Mouse (Mus musculus) myocyte (in vitro differentiated cells): ENCODE results near the gene Phactr2. TPM values are rescaled to one million over a fixed set of nuclear protein-coding genes. Genes with fewer than 3 reads are reported as not detected.

Experiments used
- H3K27me3 ChIP-seq: one replicate; pipeline ENCODE4 v1.6.1; 2011; ENCODE audit not compliant: control insufficient read depth, insufficient read depth, insufficient read length
- H3K36me3 ChIP-seq: one replicate; pipeline ENCODE4 v1.6.1; 2011; ENCODE audit not compliant: control insufficient read depth, insufficient read depth
- H3K4me2 ChIP-seq: one replicate; pipeline ENCODE4 v1.6.1; 2011; ENCODE audit warnings: low read depth, control low read depth
- H3K4me3 ChIP-seq: one replicate; pipeline ENCODE4 v1.5.1; 2011; ENCODE audit warnings: mild to moderate bottlenecking, control low read depth, moderate library complexity
- H3K79me2 ChIP-seq: one replicate; pipeline ENCODE4 v1.6.1; 2011; ENCODE audit not compliant: control insufficient read depth, insufficient read depth
- H3ac ChIP-seq: one replicate; pipeline ENCODE4 v1.6.1; 2011; ENCODE audit not compliant: control insufficient read depth, insufficient read length
- CEBPB ChIP-seq: IDR thresholded peaks from 2 replicates; pipeline ENCODE4 v1.6.1; 2011; ENCODE audit warnings: mild to moderate bottlenecking, moderate library complexity; ENCODE audit not compliant: poor library complexity, insufficient read depth, severe bottlenecking
- E2F4 ChIP-seq: IDR thresholded peaks from one replicate; pipeline ENCODE4 v1.6.1; 2011; ENCODE audit warnings: mild to moderate bottlenecking, control low read depth, moderate library complexity; ENCODE audit not compliant: insufficient read depth
- MAX ChIP-seq: IDR thresholded peaks from one replicate; pipeline ENCODE4 v1.6.1; 2011; ENCODE audit warnings: low read depth, mild to moderate bottlenecking, control low read depth
- MYOD1 ChIP-seq, 3 experiments: IDR thresholded peaks; one replicate each; pipeline ENCODE4 v1.6.1; 2011; ENCODE audit warnings: control low read depth in 2 of 3, low read depth in 2 of 3, mild to moderate bottlenecking in 2 of 3, moderate library complexity in 1 of 3; ENCODE audit not compliant: insufficient read length in 2 of 3, control insufficient read depth in 1 of 3
- MYOG ChIP-seq, 3 experiments: IDR thresholded peaks; one replicate each; pipeline ENCODE4 v1.6.1; 2011; ENCODE audit warnings: control low read depth in 2 of 3, low read depth in 2 of 3, mild to moderate bottlenecking in 2 of 3; ENCODE audit not compliant: insufficient read length in 2 of 3, control insufficient read depth in 1 of 3, insufficient read depth in 1 of 3
- POLR2A ChIP-seq: IDR thresholded peaks from one replicate; pipeline ENCODE4 v1.6.1; 2011; ENCODE audit warnings: low read depth, mild to moderate bottlenecking, control low read depth, moderate library complexity; ENCODE audit not compliant: insufficient read length
- POLR2AphosphoS2 ChIP-seq: IDR thresholded peaks from one replicate; pipeline ENCODE4 v1.6.1; 2011; ENCODE audit warnings: low read depth, control low read depth; ENCODE audit not compliant: insufficient read length
- REST ChIP-seq: IDR thresholded peaks from one replicate; pipeline ENCODE4 v1.6.1; 2011; ENCODE audit warnings: mild to moderate bottlenecking, control low read depth, moderate library complexity; ENCODE audit not compliant: insufficient read depth, insufficient read length
- SRF ChIP-seq: IDR thresholded peaks from one replicate; pipeline ENCODE4 v1.6.1; 2011; ENCODE audit warnings: low read depth; ENCODE audit not compliant: control insufficient read depth, insufficient read length
- TCF12 ChIP-seq: IDR thresholded peaks from one replicate; pipeline ENCODE4 v1.6.1; 2011; ENCODE audit warnings: mild to moderate bottlenecking, control low read depth; ENCODE audit not compliant: poor library complexity, insufficient read depth, severe bottlenecking
- TCF3 ChIP-seq: IDR thresholded peaks from one replicate; pipeline ENCODE4 v1.6.1; 2011; ENCODE audit warnings: low read depth, control low read depth; ENCODE audit not compliant: insufficient read length
- USF1 ChIP-seq: IDR thresholded peaks from one replicate; pipeline ENCODE4 v1.6.1; 2011; ENCODE audit warnings: low read depth, mild to moderate bottlenecking, control low read depth, moderate library complexity
- polyA plus RNA-seq: library from polyadenylated mRNA; unstranded; fragments of >200 nt; fragmentation: generic; extraction: Trizol; gene quantifications from one replicate; pipeline ENCODE4 v1.2.1, GENCODE M21; 2012; ENCODE audit warnings: missing spikeins

Gene Phactr2
- polyA plus RNA-seq, 1 experiment: not detected

- no peaks in the 10 kb centered on the region for H3K79me2 ChIP-seq
- TF ChIP-seq SRF (no peak), E2F4 (no peak), POLR2A (no peak), USF1 (no peak), MYOD1 (IDR thresholded peaks at IDR 0.05; ENCODE audit: control insufficient read depth in 1 of 3, insufficient read length in 2 of 3, low read depth in 2 of 3) (no peak), TCF12 (no peak), POLR2AphosphoS2 (no peak), TCF3 (no peak), REST (no peak), MYOG (IDR thresholded peaks at IDR 0.05; ENCODE audit: control insufficient read depth in 1 of 3, insufficient read depth in 1 of 3, insufficient read length in 2 of 3, low read depth in 2 of 3) (no peak), MAX (no peak), CEBPB (no peak)
- no peak overlapping the region for H3K4me3 ChIP-seq
- H3K27me3 ChIP-seq: peaks cover 39% of the 10 kb centered on the region
- H3K36me3 ChIP-seq: no peaks in the 10 kb centered on the region
- no peak overlapping the region for H3K4me2 ChIP-seq
- no peak overlapping the region for H3ac ChIP-seq
These were observed 37.2 kb downstream of the Phactr2 start for GRCm38 (mm10) chr10:13437011-13437410.

- Histone ChIP-seq H3ac (no peak overlapping the region), H3K4me2 (no peak overlapping the region), H3K36me3 (no peaks in the 10 kb centered on the region), H3K4me3 (no peak overlapping the region), H3K27me3 (peaks cover 30% of the 10 kb centered on the region), H3K79me2 (no peaks in the 10 kb centered on the region)
- TF ChIP-seq REST (no peak), MYOD1 (IDR thresholded peaks at IDR 0.05; ENCODE audit: control insufficient read depth in 1 of 3, insufficient read length in 2 of 3, low read depth in 2 of 3) (no peak), MYOG (IDR thresholded peaks at IDR 0.05; ENCODE audit: control insufficient read depth in 1 of 3, insufficient read depth in 1 of 3, insufficient read length in 2 of 3, low read depth in 2 of 3) (no peak), SRF (no peak), TCF3 (no peak), E2F4 (no peak), CEBPB (no peak), TCF12 (no peak)
These were observed 41.2 kb downstream of the Phactr2 start for GRCm38 (mm10) chr10:13433016-13433415.

- Histone ChIP-seq H3K4me3 (no peak overlapping the region), H3K36me3 (no peaks in the 10 kb centered on the region), H3ac (no peak overlapping the region), H3K79me2 (no peaks in the 10 kb centered on the region), H3K27me3 (peaks cover 30% of the 10 kb centered on the region), H3K4me2 (no peak overlapping the region)
- TF ChIP-seq TCF12 (no peak), POLR2AphosphoS2 (no peak), MAX (no peak), TCF3 (no peak), SRF (no peak), E2F4 (no peak), MYOD1 (IDR thresholded peaks at IDR 0.05; ENCODE audit: control insufficient read depth in 1 of 3, insufficient read length in 2 of 3, low read depth in 2 of 3) (no peak), MYOG (IDR thresholded peaks at IDR 0.05; ENCODE audit: control insufficient read depth in 1 of 3, insufficient read depth in 1 of 3, insufficient read length in 2 of 3, low read depth in 2 of 3) (no peak), USF1 (no peak), REST (no peak)
These were observed 42.3 kb downstream of the Phactr2 start for GRCm38 (mm10) chr10:13431641-13432540.

GRCm38 (mm10) chr10:13429766-13430165 is 44.4 kb downstream of the Phactr2 start:
- no peak for TF ChIP-seq TCF12
- no peak for TF ChIP-seq SRF
- no peak for TF ChIP-seq USF1
- TF ChIP-seq REST: no peak
- no peak for TF ChIP-seq E2F4
- no peak for TF ChIP-seq MYOD1 (IDR thresholded peaks at IDR 0.05; ENCODE audit: control insufficient read depth in 1 of 3, insufficient read length in 2 of 3, low read depth in 2 of 3)
- TF ChIP-seq MYOG (IDR thresholded peaks at IDR 0.05; ENCODE audit: control insufficient read depth in 1 of 3, insufficient read depth in 1 of 3, insufficient read length in 2 of 3, low read depth in 2 of 3): no peak
- no peak for TF ChIP-seq MAX
- TF ChIP-seq POLR2A: no peak
- no peak for TF ChIP-seq TCF3
- no peak for TF ChIP-seq CEBPB
- TF ChIP-seq POLR2AphosphoS2: no peak
- Histone ChIP-seq H3K4me3 (no peak overlapping the region), H3K27me3 (peaks cover 33% of the 10 kb centered on the region), H3K36me3 (no peaks in the 10 kb centered on the region), H3K4me2 (no peak overlapping the region), H3K79me2 (no peaks in the 10 kb centered on the region), H3ac (no peak overlapping the region)
